Mouse (Mus musculus): ENCODE results near the gene Pianp.

GRCm38 (mm10) chr6:125046691-125047090, 50.2 kb downstream of the Pianp start:
- peak; percentile 92 for TF ChIP-seq CTCF (IDR thresholded peaks at IDR 0.05; ENCODE audit: low read depth)
- TF ChIP-seq EP300 (IDR thresholded peaks at IDR 0.05; ENCODE audit: low read depth), result no peak

Measured in liver, embryonic 14.5 days (tissue).